Mouse (Mus musculus): ENCODE results near the gene Susd2.

DNA sequence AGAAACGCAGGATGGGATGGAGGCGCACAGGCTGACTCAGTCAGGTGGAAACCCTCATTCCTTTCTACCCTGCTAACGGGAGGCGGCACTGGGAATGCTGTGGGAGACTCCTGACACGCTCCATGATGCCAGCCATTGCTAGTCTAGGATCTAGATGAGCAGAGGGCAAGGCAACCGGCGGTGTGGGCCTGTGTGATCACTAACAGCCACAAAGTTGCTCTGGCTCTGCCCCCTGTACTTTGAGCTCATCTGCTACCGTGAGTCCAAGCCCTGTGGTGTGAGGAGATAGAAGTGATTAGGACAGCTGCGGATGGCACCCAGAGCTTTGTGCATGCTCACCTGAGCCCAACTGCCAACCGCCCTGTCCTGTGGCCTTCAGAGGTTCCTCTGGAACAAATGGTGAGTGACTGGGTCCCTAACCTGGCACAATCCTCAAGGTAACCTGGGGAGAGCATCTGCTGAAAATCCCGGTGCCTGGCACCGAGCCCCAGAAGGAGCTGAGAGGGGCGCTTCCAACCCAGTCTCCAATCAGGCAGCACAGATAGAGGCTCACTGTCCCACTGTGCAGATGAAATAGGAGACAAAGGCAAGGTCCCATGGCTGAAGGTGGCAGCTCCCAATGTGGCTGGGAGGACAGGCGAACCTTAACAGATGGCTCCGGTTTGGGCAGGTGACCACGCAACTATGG lies 7.7 kb upstream of the Susd2 start:
- TF ChIP-seq CTCF (IDR thresholded peaks at IDR 0.05; ENCODE audit: low read depth, low read length), result no peak
- TF ChIP-seq POLR2A (IDR thresholded peaks at IDR 0.05; ENCODE audit: borderline replicate concordance, low read depth, low read length), result no peak
